Mouse (Mus musculus): Measurements from ENCODE around the gene Spsb1. TPM values are rescaled to one million over a fixed set of nuclear protein-coding genes. Genes with fewer than 3 reads are reported as not detected.

The Spsb1 gene
- total and polyA plus RNA-seq, 2 experiments from 2014 or later, result 6.2 to 7.3 TPM

- Histone ChIP-seq H3K4me3 (ENCODE audit: low read depth, low read length) (no peak overlapping the region), H3K27me3 (ENCODE audit: insufficient read depth, low read length) (no peaks in the 10 kb centered on the region), H3K4me1 (ENCODE audit: insufficient read depth) (no peaks in the 10 kb centered on the region), H3K9ac (no peak overlapping the region), H3K36me3 (ENCODE audit: insufficient read depth) (no peaks in the 10 kb centered on the region), H3K9me3 (ENCODE audit: low read length) (no peaks in the 10 kb centered on the region), H3K4me2 (ENCODE audit: low read depth) (no peak overlapping the region), H3K27ac (ENCODE audit: low read depth, low read length) (no peak overlapping the region)
- 80% methylated on average over 9 of the region's 9 CpGs for WGBS
- no peak for ATAC-seq
- no peak for DNase-seq
- TF ChIP-seq CTCF (IDR thresholded peaks at IDR 0.05; ENCODE audit: low read depth), result no peak
Observed at GRCm38 (mm10) chr4:149971393-149971792, 16.6 kb upstream of the Spsb1 start.

- WGBS, result 48% methylated on average over 6 of the region's 6 CpGs
- no peaks in the 10 kb centered on the region for H3K27me3 ChIP-seq (ENCODE audit: insufficient read depth, low read length)
- H3K4me1 ChIP-seq (ENCODE audit: insufficient read depth), result no peaks in the 10 kb centered on the region
- H3K36me3 ChIP-seq (ENCODE audit: insufficient read depth), result no peaks in the 10 kb centered on the region
- H3K9me3 ChIP-seq (ENCODE audit: low read length), result no peaks in the 10 kb centered on the region
- no peak for TF ChIP-seq CTCF (IDR thresholded peaks at IDR 0.05; ENCODE audit: low read depth)
- H3K4me3 ChIP-seq (ENCODE audit: low read depth, low read length), result no peak overlapping the region
- H3K9ac ChIP-seq, result no peak overlapping the region
- DNase-seq (no peak), ATAC-seq (no peak)
- no peak overlapping the region for H3K27ac ChIP-seq (ENCODE audit: low read depth, low read length)
- H3K4me2 ChIP-seq (ENCODE audit: low read depth), result no peak overlapping the region
Observed at GRCm38 (mm10) chr4:149968526-149968925, 13.7 kb upstream of the Spsb1 start.

- H3K4me3 ChIP-seq (ENCODE audit: low read depth, low read length), result no peak overlapping the region
- H3K27me3 ChIP-seq (ENCODE audit: insufficient read depth, low read length), result no peaks in the 10 kb centered on the region
- WGBS, result 88% methylated on average over 9 of the region's 9 CpGs
- DNase-seq (no peak), ATAC-seq (no peak)
- H3K36me3 ChIP-seq (ENCODE audit: insufficient read depth), result no peaks in the 10 kb centered on the region
- no peak overlapping the region for H3K9ac ChIP-seq
- H3K4me1 ChIP-seq (ENCODE audit: insufficient read depth), result no peaks in the 10 kb centered on the region
- H3K27ac ChIP-seq (ENCODE audit: low read depth, low read length), result no peak overlapping the region
- no peak for TF ChIP-seq CTCF (IDR thresholded peaks at IDR 0.05; ENCODE audit: low read depth)
- H3K4me2 ChIP-seq (ENCODE audit: low read depth), result no peak overlapping the region
- H3K9me3 ChIP-seq (ENCODE audit: low read length), result no peaks in the 10 kb centered on the region
Observed at GRCm38 (mm10) chr4:149966963-149967362, 12.1 kb upstream of the Spsb1 start.

GRCm38 (mm10) chr4:149966252-149966651 lies 11.4 kb upstream of the Spsb1 start:
- no peak overlapping the region for H3K4me2 ChIP-seq (ENCODE audit: low read depth)
- H3K9me3 ChIP-seq (ENCODE audit: low read length), result no peaks in the 10 kb centered on the region
- no peaks in the 10 kb centered on the region for H3K27me3 ChIP-seq (ENCODE audit: insufficient read depth, low read length)
- H3K9ac ChIP-seq, result no peak overlapping the region
- ATAC-seq, result peak; percentile 32; the same call in 1 of the 2 replicates
- 33% methylated on average over 5 of the region's 5 CpGs for WGBS
- H3K4me3 ChIP-seq (ENCODE audit: low read depth, low read length), result no peak overlapping the region
- no peaks in the 10 kb centered on the region for H3K4me1 ChIP-seq (ENCODE audit: insufficient read depth)
- H3K36me3 ChIP-seq (ENCODE audit: insufficient read depth), result no peaks in the 10 kb centered on the region
- no peak for DNase-seq
- no peak overlapping the region; the same call in 1 of the 2 replicates for H3K27ac ChIP-seq (ENCODE audit: low read depth, low read length)
- TF ChIP-seq CTCF (IDR thresholded peaks at IDR 0.05; ENCODE audit: low read depth), result no peak

GRCm38 (mm10) chr4:149965672-149966071 lies 10.8 kb upstream of the Spsb1 start:
- WGBS, result 71% methylated on average over 6 of the region's 6 CpGs
- no peak overlapping the region for H3K9ac ChIP-seq
- no peak overlapping the region for H3K27ac ChIP-seq (ENCODE audit: low read depth, low read length)
- no peak overlapping the region for H3K4me2 ChIP-seq (ENCODE audit: low read depth)
- H3K9me3 ChIP-seq (ENCODE audit: low read length), result no peaks in the 10 kb centered on the region
- no peaks in the 10 kb centered on the region for H3K4me1 ChIP-seq (ENCODE audit: insufficient read depth)
- DNase-seq (no peak), ATAC-seq (no peak)
- H3K4me3 ChIP-seq (ENCODE audit: low read depth, low read length), result no peak overlapping the region
- no peaks in the 10 kb centered on the region for H3K36me3 ChIP-seq (ENCODE audit: insufficient read depth)
- H3K27me3 ChIP-seq (ENCODE audit: insufficient read depth, low read length), result no peaks in the 10 kb centered on the region
- no peak for TF ChIP-seq CTCF (IDR thresholded peaks at IDR 0.05; ENCODE audit: low read depth)

- no peaks in the 10 kb centered on the region for H3K27me3 ChIP-seq (ENCODE audit: insufficient read depth, low read length)
- ATAC-seq (no peak), DNase-seq (no peak)
- H3K9me3 ChIP-seq (ENCODE audit: low read length), result no peaks in the 10 kb centered on the region
- H3K27ac ChIP-seq (ENCODE audit: low read depth, low read length), result no peak overlapping the region
- H3K4me3 ChIP-seq (ENCODE audit: low read depth, low read length), result no peak overlapping the region
- H3K36me3 ChIP-seq (ENCODE audit: insufficient read depth), result no peaks in the 10 kb centered on the region
- no peaks in the 10 kb centered on the region for H3K4me1 ChIP-seq (ENCODE audit: insufficient read depth)
- WGBS, result 78% methylated on average over 6 of the region's 6 CpGs
- H3K9ac ChIP-seq, result no peak overlapping the region
- TF ChIP-seq CTCF (IDR thresholded peaks at IDR 0.05; ENCODE audit: low read depth), result no peak
- no peak overlapping the region for H3K4me2 ChIP-seq (ENCODE audit: low read depth)
Observed at GRCm38 (mm10) chr4:149965242-149965641, 10.4 kb upstream of the Spsb1 start.

GRCm38 (mm10) chr4:149964770-149965169 lies 9.9 kb upstream of the Spsb1 start:
- H3K4me1 ChIP-seq (ENCODE audit: insufficient read depth), result no peaks in the 10 kb centered on the region
- DNase-seq (no peak), ATAC-seq (no peak)
- H3K9me3 ChIP-seq (ENCODE audit: low read length), result no peaks in the 10 kb centered on the region
- no peak overlapping the region for H3K27ac ChIP-seq (ENCODE audit: low read depth, low read length)
- no peak overlapping the region for H3K9ac ChIP-seq
- H3K4me2 ChIP-seq (ENCODE audit: low read depth), result no peak overlapping the region
- no peak for TF ChIP-seq CTCF (IDR thresholded peaks at IDR 0.05; ENCODE audit: low read depth)
- no peaks in the 10 kb centered on the region for H3K36me3 ChIP-seq (ENCODE audit: insufficient read depth)
- H3K4me3 ChIP-seq (ENCODE audit: low read depth, low read length), result no peak overlapping the region
- 68% methylated on average over 3 of the region's 3 CpGs for WGBS
- no peaks in the 10 kb centered on the region for H3K27me3 ChIP-seq (ENCODE audit: insufficient read depth, low read length)

GRCm38 (mm10) chr4:149964285-149964684 lies 9.4 kb upstream of the Spsb1 start:
- DNase-seq (no peak), ATAC-seq (no peak)
- TF ChIP-seq CTCF (IDR thresholded peaks at IDR 0.05; ENCODE audit: low read depth), result no peak
- Histone ChIP-seq H3K36me3 (ENCODE audit: insufficient read depth) (no peaks in the 10 kb centered on the region), H3K4me1 (ENCODE audit: insufficient read depth) (no peaks in the 10 kb centered on the region), H3K9me3 (ENCODE audit: low read length) (no peaks in the 10 kb centered on the region), H3K27me3 (ENCODE audit: insufficient read depth, low read length) (no peaks in the 10 kb centered on the region), H3K4me2 (ENCODE audit: low read depth) (no peak overlapping the region), H3K27ac (ENCODE audit: low read depth, low read length) (no peak overlapping the region), H3K4me3 (ENCODE audit: low read depth, low read length) (no peak overlapping the region), H3K9ac (no peak overlapping the region)
- WGBS, result 78% methylated on average over 8 of the region's 8 CpGs
